Mouse (Mus musculus) ES-CJ7 (cell line): Measurements from ENCODE around the gene Gsdma.
"Not testable (repeated sequence)": the region's sequence is repeated elsewhere in the genome, so short reads cannot be mapped to it uniquely, and the experiment has no call there.

Experiments
- DNase-seq: peaks from one replicate; pipeline ENCODE4 v3.0.0; 2011; ENCODE audit warnings: low read depth, low spot score

The Gsdma gene

DNA sequence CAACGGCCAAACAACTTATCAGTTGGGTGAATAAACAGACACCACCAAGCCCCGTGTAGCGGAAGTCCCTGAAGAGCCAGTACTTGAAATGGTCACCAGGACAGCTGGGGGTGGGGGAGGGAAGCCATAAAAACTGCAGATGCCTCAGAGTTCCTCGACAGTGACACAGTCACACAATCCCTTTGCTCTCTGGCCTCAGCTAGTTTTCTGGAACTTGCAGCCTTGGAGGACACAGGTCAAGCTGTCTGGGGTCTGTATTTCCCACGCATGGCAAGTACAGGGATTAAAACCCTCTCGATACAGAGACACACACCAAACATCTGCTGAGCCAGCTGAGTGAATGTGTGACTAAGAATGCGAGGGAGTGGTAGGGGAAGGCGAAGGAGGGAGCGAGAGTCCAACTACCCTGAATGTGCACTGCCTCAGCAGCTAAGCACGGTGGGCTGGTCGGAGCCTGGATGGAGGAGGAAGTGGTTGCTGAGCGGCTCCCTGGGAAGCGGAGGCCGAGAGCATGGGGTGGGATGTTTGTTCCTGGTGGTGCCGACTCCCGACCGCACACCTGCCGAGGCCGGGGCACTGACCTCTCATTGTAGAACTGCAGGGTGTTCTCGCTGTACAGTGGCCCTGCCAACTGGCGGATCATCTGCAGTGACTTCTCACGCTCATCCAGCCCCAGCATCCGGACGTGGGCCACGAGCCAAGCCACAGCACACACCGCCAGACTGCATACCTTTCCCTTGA, 45.0 kb downstream of the Gsdma start:
- no peak for DNase-seq

DNA sequence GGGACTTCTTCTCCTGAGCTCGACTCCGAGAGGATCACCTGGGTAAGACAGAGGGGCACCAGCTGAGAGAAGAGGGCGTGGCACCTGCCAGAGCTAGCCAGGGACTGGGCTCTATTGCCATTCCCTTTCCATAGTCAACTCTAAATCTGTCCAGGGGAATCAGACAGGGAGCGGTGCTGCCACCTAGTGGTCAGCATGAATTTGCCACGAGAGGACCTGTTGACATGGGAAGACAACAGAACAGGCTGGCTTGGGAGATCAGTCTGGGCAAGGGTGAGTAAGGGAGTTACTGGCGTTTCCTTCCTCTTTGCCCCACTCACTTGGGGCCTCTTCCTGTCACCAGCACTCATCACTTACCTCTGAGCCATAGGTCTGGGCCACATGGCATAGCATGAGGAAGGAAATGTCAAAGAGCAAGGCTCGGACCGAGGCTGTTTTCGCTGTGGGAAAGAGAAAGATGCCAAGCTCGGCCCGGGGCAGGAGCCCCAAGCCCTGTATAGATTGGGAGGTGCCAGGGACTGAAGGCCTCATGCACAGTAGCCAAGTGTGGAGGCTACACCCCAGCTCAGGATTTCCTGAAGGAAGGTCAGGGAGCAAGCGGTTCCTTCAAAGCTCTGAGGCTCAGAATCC, 46.4 kb downstream of the Gsdma start:
- peak; percentile 92 for DNase-seq

GRCm38 (mm10) chr11:98711046-98711434, 46.9 kb downstream of the Gsdma start:
- DNase-seq: no peak

DNA sequence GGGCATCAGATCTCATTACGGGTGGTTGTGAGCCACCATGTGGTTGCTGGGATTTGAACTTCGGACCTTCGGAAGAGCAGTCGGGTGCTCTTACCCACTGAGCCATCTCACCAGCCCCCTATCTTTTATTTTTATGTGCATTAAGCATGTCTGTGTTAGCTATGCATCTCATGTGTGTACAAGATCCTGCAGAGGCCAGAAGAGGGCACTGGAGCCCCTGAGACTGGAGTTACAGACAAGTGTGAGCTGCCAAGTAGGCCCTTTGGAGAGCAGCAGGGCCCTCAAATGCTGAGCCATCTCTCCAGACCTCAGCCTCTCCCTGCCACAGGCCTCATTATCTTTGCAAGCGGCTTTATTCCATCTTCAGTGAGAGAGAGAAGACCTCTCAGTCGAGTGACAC, 47.9 kb downstream of the Gsdma start:
- DNase-seq: not testable (repeated sequence)

- DNase-seq: no peak
Measured at GRCm38 (mm10) chr11:98713703-98714102, 49.6 kb downstream of the Gsdma start.

DNA sequence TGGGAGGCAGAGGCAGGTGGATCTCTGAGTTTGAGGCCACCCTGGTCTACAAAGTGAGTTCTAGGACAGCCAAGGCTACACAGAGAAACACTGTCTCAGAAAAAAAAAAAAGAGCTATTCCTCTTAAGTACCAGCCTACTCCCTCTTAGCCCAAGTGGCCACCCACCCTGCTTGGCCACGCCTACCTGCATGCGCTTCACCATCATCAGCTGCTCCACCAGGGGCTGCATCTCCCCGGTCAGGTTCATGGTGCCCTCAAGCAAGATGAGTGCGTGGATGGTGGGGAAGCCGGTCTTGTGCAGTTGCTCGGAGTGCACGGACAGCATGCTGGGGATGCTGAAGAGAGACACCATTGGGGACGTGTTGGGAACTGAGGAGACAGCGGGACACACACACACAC, 51.8 kb downstream of the Gsdma start:
- peak; percentile 71 for DNase-seq

DNA sequence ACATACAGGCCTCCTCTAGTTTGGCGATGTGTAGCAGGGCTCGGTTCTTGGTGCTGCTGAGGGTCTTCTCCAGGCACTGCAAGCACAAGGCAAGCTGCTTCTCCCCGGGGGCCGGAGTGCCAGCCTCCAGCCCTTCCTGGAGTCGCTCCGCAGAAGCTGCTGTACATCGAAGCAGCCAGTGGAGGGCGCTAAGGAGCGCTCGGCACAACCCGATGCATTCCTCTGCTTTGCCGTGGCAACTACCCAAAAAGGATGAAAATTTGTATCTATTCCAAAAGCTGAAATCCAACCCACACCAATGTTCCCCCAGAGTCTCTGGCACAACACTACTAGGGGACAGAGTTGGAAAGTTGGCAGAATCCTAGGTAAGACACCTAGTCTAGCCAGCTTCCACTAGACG, 53.8 kb downstream of the Gsdma start:
- DNase-seq: peak; percentile 72

DNA sequence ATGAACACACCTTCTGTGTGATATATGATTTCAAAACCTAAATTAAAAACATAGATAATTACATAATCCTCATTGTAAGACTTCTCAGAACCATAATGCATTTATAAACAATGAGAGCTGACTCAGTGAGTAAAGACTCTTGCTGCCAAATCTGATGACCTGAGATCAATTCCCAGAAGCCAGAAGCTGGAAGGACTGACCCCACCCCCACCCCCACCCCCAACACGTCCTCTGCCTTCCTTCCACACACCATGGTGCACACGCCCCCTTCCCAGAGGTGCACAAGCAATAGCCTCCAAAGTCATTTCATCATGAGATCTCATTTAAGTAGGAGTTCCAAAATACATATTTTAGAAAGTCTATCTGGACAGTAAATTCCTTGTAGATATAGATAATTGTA, 56.6 kb downstream of the Gsdma start:
- DNase-seq: no peak

DNA sequence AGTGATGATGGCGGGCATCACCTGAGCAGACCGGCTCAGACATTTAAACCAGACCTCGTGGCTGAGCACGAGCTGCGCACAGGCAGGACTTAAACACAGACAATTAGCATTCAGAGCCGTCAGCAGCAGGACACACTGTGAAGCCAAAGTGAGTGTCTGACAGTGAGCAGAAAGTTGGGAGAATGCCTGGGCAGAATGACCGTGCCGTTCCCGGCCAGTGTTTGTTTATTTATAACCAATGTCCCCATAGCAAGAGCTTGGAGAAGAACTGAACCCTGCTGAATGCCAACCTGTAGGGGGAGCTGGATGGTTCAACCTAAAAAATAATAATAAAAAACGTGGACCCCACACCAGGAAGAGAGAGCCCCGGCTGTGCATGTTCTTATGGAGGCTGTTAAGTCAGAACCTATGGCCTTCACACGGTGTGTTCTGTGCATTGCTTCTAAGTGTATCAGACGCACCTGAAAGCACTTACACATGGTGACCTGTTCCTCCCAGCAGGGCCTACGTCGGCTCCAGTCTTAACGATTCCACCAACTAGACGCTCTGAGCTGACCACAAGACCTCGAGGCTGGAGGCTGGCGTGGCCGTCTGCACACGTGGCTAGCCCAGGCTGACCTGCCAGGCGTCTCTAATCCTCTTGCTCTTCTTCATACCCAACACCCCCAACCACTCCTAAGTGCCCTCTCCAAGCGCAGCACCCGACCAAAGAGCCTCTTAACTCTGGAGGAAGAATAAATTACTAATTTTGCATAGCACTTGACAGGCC, 57.5 kb downstream of the Gsdma start:
- no peak for DNase-seq

GRCm38 (mm10) chr11:98723098-98723497, 58.9 kb downstream of the Gsdma start:
- DNase-seq: no peak

- no peak for DNase-seq
Measured at GRCm38 (mm10) chr11:98725926-98726506, 61.9 kb downstream of the Gsdma start.
